Mouse (Mus musculus) neural tube, embryonic 14.5 days (tissue): Measurements from ENCODE around the gene Kank1. TPM values are rescaled to one million over a fixed set of nuclear protein-coding genes. Genes with fewer than 3 reads are reported as not detected.

Source experiments
- ATAC-seq: fragments of 200-750 bp; cut with Nextera tagmentation; 2 replicates; pipeline ENCODE4 v1.8.0; 2017; ENCODE audit warnings: low read depth, mild to moderate bottlenecking, moderate TSS enrichment, moderate library complexity
- H3K27ac ChIP-seq: fragments of 300-500 bp; sonication (generic); 2 replicates; pipeline ENCODE4 v1.5.1; 2014; ENCODE audit warnings: low read depth, mild to moderate bottlenecking, control low read depth, low read length, moderate library complexity, mixed read lengths
- H3K27me3 ChIP-seq: fragments of 300-500 bp; sonication (generic); 2 replicates; pipeline ENCODE4 v1.6.1; 2014; ENCODE audit warnings: low read length; ENCODE audit not compliant: control insufficient read depth, insufficient read depth
- H3K36me3 ChIP-seq: fragments of 300-500 bp; sonication (generic); 2 replicates; pipeline ENCODE4 v1.6.1; 2014; ENCODE audit warnings: low read length, mixed read lengths; ENCODE audit not compliant: control insufficient read depth, insufficient read depth
- H3K4me1 ChIP-seq: fragments of 300-500 bp; sonication (generic); 2 replicates; pipeline ENCODE4 v1.6.1; 2014; ENCODE audit warnings: low read length; ENCODE audit not compliant: control insufficient read depth, insufficient read depth
- H3K4me2 ChIP-seq: fragments of 300-500 bp; sonication (generic); 2 replicates; pipeline ENCODE4 v1.6.1; 2014; ENCODE audit warnings: mild to moderate bottlenecking, low read depth, low read length, control low read depth
- H3K4me3 ChIP-seq: fragments of 300-500 bp; sonication (generic); 2 replicates; pipeline ENCODE4 v1.5.1; 2014; ENCODE audit warnings: low read depth, low read length, control low read depth, mixed read lengths
- H3K9ac ChIP-seq: fragments of 300-500 bp; sonication (generic); replicated peaks from 2 replicates; pipeline ENCODE4 v1.6.1; 2014; ENCODE audit warnings: low read depth, mild to moderate bottlenecking, control low read depth, low read length, mixed read lengths
- H3K9me3 ChIP-seq: fragments of 300-500 bp; sonication (generic); 2 replicates; pipeline ENCODE4 v1.6.1; 2016; ENCODE audit warnings: low read length; ENCODE audit not compliant: control insufficient read depth
- WGBS: fragments of 180-500 bp; shearing (Covaris S2); extraction: QIAGEN DNeasy Blood & Tissue Kit; methylation state at CpG from one replicate; pipeline ENCODE4 v1.1.7; 2014; 5-methylcytosine and 5-hydroxymethylcytosine counted together
- polyA plus RNA-seq: library from polyadenylated mRNA; unstranded; fragments of >200 nt; fragmentation: Nextera tagmentation; extraction: Ambion mirVana; gene quantifications from 2 replicates; pipeline ENCODE4 v1.2.1, GENCODE M21; 2014

The Kank1 gene
- polyA plus RNA-seq, 1 experiment from 2014 or later, result 15.7 TPM

GRCm38 (mm10) chr19:25271591-25271990, 34.8 kb downstream of the Kank1 start:
- ATAC-seq, result no peak
- H3K9me3 ChIP-seq, result no peaks in the 10 kb centered on the region; the same call in 1 of the 2 replicates
- H3K9ac ChIP-seq, result no peak overlapping the region
- no peak overlapping the region for H3K27ac ChIP-seq
- no peaks in the 10 kb centered on the region for H3K36me3 ChIP-seq
- no peaks in the 10 kb centered on the region for H3K4me1 ChIP-seq
- 60% methylated on average over 9 of the region's 9 CpGs for WGBS
- no peak overlapping the region for H3K4me2 ChIP-seq
- no peak overlapping the region for H3K4me3 ChIP-seq
- no peaks in the 10 kb centered on the region for H3K27me3 ChIP-seq

GRCm38 (mm10) chr19:25273179-25273578, 36.4 kb downstream of the Kank1 start:
- no peak overlapping the region for H3K27ac ChIP-seq
- ATAC-seq, result no peak
- no peaks in the 10 kb centered on the region for H3K36me3 ChIP-seq
- no peak overlapping the region for H3K9ac ChIP-seq
- H3K4me2 ChIP-seq, result no peak overlapping the region
- H3K27me3 ChIP-seq, result no peaks in the 10 kb centered on the region
- H3K9me3 ChIP-seq, result no peaks in the 10 kb centered on the region; the same call in 1 of the 2 replicates
- H3K4me3 ChIP-seq, result no peak overlapping the region
- H3K4me1 ChIP-seq, result no peaks in the 10 kb centered on the region

- Histone ChIP-seq H3K36me3 (no peaks in the 10 kb centered on the region), H3K9me3 (no peaks in the 10 kb centered on the region), H3K27ac (no peak overlapping the region), H3K27me3 (no peaks in the 10 kb centered on the region), H3K4me3 (no peak overlapping the region), H3K4me1 (no peaks in the 10 kb centered on the region), H3K9ac (no peak overlapping the region), H3K4me2 (no peak overlapping the region)
- ATAC-seq, result no peak
- 91% methylated on average over 15 of the region's 15 CpGs for whole genome bisulfite sequencing
Observed at GRCm38 (mm10) chr19:25276600-25277395, 40.0 kb downstream of the Kank1 start.

GRCm38 (mm10) chr19:25277761-25278160, 41.0 kb downstream of the Kank1 start:
- H3K4me2 ChIP-seq, result no peak overlapping the region
- 45% methylated on average over 5 of the region's 5 CpGs for WGBS
- no peak overlapping the region for H3K27ac ChIP-seq
- H3K9me3 ChIP-seq, result no peaks in the 10 kb centered on the region
- H3K9ac ChIP-seq, result no peak overlapping the region
- no peaks in the 10 kb centered on the region for H3K36me3 ChIP-seq
- no peak for ATAC-seq
- H3K4me1 ChIP-seq, result no peaks in the 10 kb centered on the region
- no peak overlapping the region for H3K4me3 ChIP-seq
- H3K27me3 ChIP-seq, result no peaks in the 10 kb centered on the region

GRCm38 (mm10) chr19:25279603-25280002, 42.8 kb downstream of the Kank1 start:
- ATAC-seq, result no peak
- Histone ChIP-seq H3K4me1 (no peaks in the 10 kb centered on the region), H3K9ac (no peak overlapping the region), H3K4me3 (no peak overlapping the region), H3K4me2 (no peak overlapping the region), H3K27ac (no peak overlapping the region), H3K36me3 (no peaks in the 10 kb centered on the region), H3K27me3 (no peaks in the 10 kb centered on the region), H3K9me3 (no peaks in the 10 kb centered on the region)
- WGBS, result 89% methylated on average over 5 of the region's 5 CpGs

- no peaks in the 10 kb centered on the region; the same call in 1 of the 2 replicates for H3K4me1 ChIP-seq
- H3K4me2 ChIP-seq, result no peak overlapping the region
- H3K27ac ChIP-seq, result no peak overlapping the region
- H3K36me3 ChIP-seq, result no peaks in the 10 kb centered on the region
- no peak for ATAC-seq
- no peaks in the 10 kb centered on the region for H3K27me3 ChIP-seq
- no peak overlapping the region for H3K4me3 ChIP-seq
- no peak overlapping the region for H3K9ac ChIP-seq
- no peaks in the 10 kb centered on the region for H3K9me3 ChIP-seq
- WGBS, result 88% methylated on average over 2 of the region's 2 CpGs
Observed at GRCm38 (mm10) chr19:25283665-25284064, 46.9 kb downstream of the Kank1 start.

- peak; percentile 98 for ATAC-seq
- no peaks in the 10 kb centered on the region for H3K27me3 ChIP-seq
- no peaks in the 10 kb centered on the region for H3K36me3 ChIP-seq
- H3K4me1 ChIP-seq, result no peaks in the 10 kb centered on the region; the same call in 1 of the 2 replicates
- no peak overlapping the region for H3K4me2 ChIP-seq
- no peak overlapping the region; the same call in 1 of the 2 replicates for H3K27ac ChIP-seq
- H3K9me3 ChIP-seq, result no peaks in the 10 kb centered on the region
- H3K4me3 ChIP-seq, result no peak overlapping the region
- H3K9ac ChIP-seq, result no peak overlapping the region
- 15% methylated on average over 5 of the region's 5 CpGs for WGBS
Observed at GRCm38 (mm10) chr19:25285756-25286538, 49.2 kb downstream of the Kank1 start.

GRCm38 (mm10) chr19:25290991-25291520, 54.3 kb downstream of the Kank1 start:
- Histone ChIP-seq H3K9me3 (no peaks in the 10 kb centered on the region), H3K4me3 (no peak overlapping the region), H3K9ac (no peak overlapping the region), H3K4me2 (no peak overlapping the region), H3K27ac (no peak overlapping the region), H3K36me3 (no peaks in the 10 kb centered on the region), H3K4me1 (no peaks in the 10 kb centered on the region; the same call in 1 of the 2 replicates), H3K27me3 (no peaks in the 10 kb centered on the region)
- 97% methylated on average over 5 of the region's 5 CpGs for WGBS
- no peak for ATAC-seq

- Histone ChIP-seq H3K27ac (no peak overlapping the region), H3K4me2 (no peak overlapping the region), H3K9ac (no peak overlapping the region), H3K4me1 (no peaks in the 10 kb centered on the region), H3K36me3 (no peaks in the 10 kb centered on the region), H3K4me3 (no peak overlapping the region), H3K27me3 (no peaks in the 10 kb centered on the region), H3K9me3 (no peaks in the 10 kb centered on the region)
- WGBS, result 73% methylated on average over 4 of the region's 4 CpGs
- no peak for ATAC-seq
Observed at GRCm38 (mm10) chr19:25295207-25295606, 58.4 kb downstream of the Kank1 start.
